Mouse (Mus musculus): ENCODE data around the gene Klra2. TPM values are rescaled to one million over a fixed set of nuclear protein-coding genes. Genes with fewer than 3 reads are reported as not detected.

Klra2 gene
- total RNA-seq (2023): 10 to 100 TPM; 69.6 to 87.4 TPM

GRCm38 (mm10) chr6:131247206-131247605 is at the start of gene Klra2:
Klra2 (minus strand) TSS chr6:131247362.

GRCm38 (mm10) chr6:131292991-131293788 is 46.0 kb upstream of the Klra2 start, which contains the start of gene Magohb:
Magohb (minus strand) TSS chr6:131293244.

Other genes starting within 250 kb of the Klra2 start
- 10 to 100 TPM; 13.6 to 14.9 TPM for gene Magohb, start 45.9 kb upstream of the Klra2 start, total RNA-seq (2023)
- 1 to 10 TPM; 2.3 to 2.4 TPM for gene Styk1, start 106.2 kb upstream of the Klra2 start, total RNA-seq (2023)
- 100 to 1,000 TPM; 112 to 127 TPM for gene Ybx3, start 141.1 kb upstream of the Klra2 start, total RNA-seq (2023)
- gene 5430401F13Rik, start 239.0 kb upstream of the Klra2 start, total RNA-seq (2023): not detected
- gene Gm6619, start 239.0 kb upstream of the Klra2 start, total RNA-seq (2023): not detected